Mouse (Mus musculus) liver, embryonic 14.5 days (tissue): ENCODE measurements around the gene Trim61.

Source experiments
- CTCF ChIP-seq: IDR thresholded peaks from 2 replicates; pipeline ENCODE4 v1.5.1; 2016; ENCODE audit warnings: antibody characterized with exemption, low read depth, control low read depth
- EP300 ChIP-seq: IDR thresholded peaks from 2 replicates; pipeline ENCODE4 v1.6.1; 2016; ENCODE audit warnings: antibody characterized with exemption, low read depth

DNA sequence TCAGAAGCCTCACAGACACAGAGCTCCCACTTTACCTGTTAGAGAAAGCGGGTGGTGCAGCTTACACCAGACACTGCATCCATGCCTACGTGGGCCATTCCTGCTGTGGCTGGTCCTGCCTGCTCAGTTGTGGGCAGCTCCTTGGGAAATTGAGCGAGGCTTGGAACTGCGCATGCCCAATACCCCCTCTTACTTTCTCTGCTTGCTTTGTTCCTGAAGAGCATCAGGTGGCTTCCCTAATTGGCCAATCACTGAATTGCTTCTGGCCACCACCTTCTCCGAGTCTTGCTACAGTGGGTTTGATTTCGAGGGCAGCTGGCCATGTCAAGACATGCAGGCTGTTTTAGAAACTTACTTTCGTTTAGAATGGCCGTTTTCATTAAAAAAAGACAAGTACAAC, at the start of gene Trim61, which contains the start of gene Trim60:
- TF ChIP-seq CTCF (no peak), EP300 (no peak)
